Comparison of ENCODE assay signal across 9 mouse cellular contexts in genomic region chr12:31266686-31267085, GRCm38 (mm10). TPM values are rescaled to one million over a fixed set of nuclear protein-coding genes. Genes with fewer than 3 reads are reported as not detected.
DNase-seq lines count a peak whose midpoint lies in the region; ATAC-seq and TF ChIP-seq lines count a peak whose summit lies in the region.
"Had no signal": no experiment of that assay in that cellular context is flagged by ENCODE, and none has a peak within 500 bp of the region (broad histone marks: within the 10 kb centered on the region; RNA-seq: fewer than 3 reads in every experiment).

No protein-coding gene starts in this region.

- H3K27ac ChIP-seq in layer of hippocampus, adult 2 months = peak overlapping the region; percentile 84
- no peak overlapping the region for H3K27ac ChIP-seq in forebrain, embryonic 11.5 days (ENCODE audit: low read depth, low read length)
- H3K27ac ChIP-seq in hindbrain, embryonic 14.5 days = no peak overlapping the region
- no peak overlapping the region for H3K27ac ChIP-seq in midbrain, embryonic 10.5 days (replicated peaks)

- no peaks in the 10 kb centered on the region for H3K36me3 ChIP-seq in forebrain, embryonic 11.5 days (ENCODE audit: control insufficient read depth, insufficient read depth, low read length)
- no peaks in the 10 kb centered on the region for H3K36me3 ChIP-seq in hindbrain, embryonic 14.5 days (replicated peaks; ENCODE audit: control insufficient read depth, insufficient read depth)
- H3K36me3 ChIP-seq in midbrain, embryonic 10.5 days = no peaks in the 10 kb centered on the region

- 4% methylated on average over 15 of the region's 15 CpGs for WGBS in forebrain, embryonic 11.5 days
- 5% methylated on average over 15 of the region's 15 CpGs for WGBS in hindbrain, embryonic 14.5 days
- WGBS in midbrain, embryonic 10.5 days = 2% methylated on average over 15 of the region's 15 CpGs

- peaks cover 34% of the 10 kb centered on the region for H3K27me3 ChIP-seq in forebrain, embryonic 11.5 days (ENCODE audit: control insufficient read depth, insufficient read depth, low read length)
- peaks cover 60% of the 10 kb centered on the region for H3K27me3 ChIP-seq in hindbrain, embryonic 14.5 days (ENCODE audit: control insufficient read depth, insufficient read depth, low read length)
- peaks cover 77% of the 10 kb centered on the region for H3K27me3 ChIP-seq in midbrain, embryonic 10.5 days (ENCODE audit: low read depth, poor library complexity, severe bottlenecking)

- no peak for TF ChIP-seq CTCF in layer of hippocampus, adult 2 months (conservative IDR thresholded peaks at IDR 0.05)

- ATAC-seq in forebrain, embryonic 11.5 days (replicated peaks; ENCODE audit: low FRiP score) = no peak; the same call in 1 of the 2 replicates
- ATAC-seq in hindbrain, embryonic 14.5 days (ENCODE audit: low FRiP score) = no peak; the same call in 1 of the 2 replicates
- no peak for ATAC-seq in monocyte, adult 5-6 weeks (replicated peaks; ENCODE audit: insufficient number of reproducible peaks, low FRiP score, low TSS enrichment, poor library complexity, severe bottlenecking)

- H3K4me3 ChIP-seq in layer of hippocampus, adult 2 months = peak overlapping the region; percentile 65
- H3K4me3 ChIP-seq in forebrain, embryonic 11.5 days (ENCODE audit: low read depth, low read length) = peak overlapping the region; percentile 36
- peak overlapping the region; percentile 54 for H3K4me3 ChIP-seq in hindbrain, embryonic 14.5 days (replicated peaks; ENCODE audit: low read length)
- peak overlapping the region; percentile 60 for H3K4me3 ChIP-seq in midbrain, embryonic 10.5 days

- H3K9me3 ChIP-seq in forebrain, embryonic 11.5 days (ENCODE audit: control insufficient read depth, low read length) = no peaks in the 10 kb centered on the region
- H3K9me3 ChIP-seq in hindbrain, embryonic 14.5 days (ENCODE audit: control insufficient read depth, low read length) = no peaks in the 10 kb centered on the region
- H3K9me3 ChIP-seq in midbrain, embryonic 10.5 days (replicated peaks) = no peaks in the 10 kb centered on the region

- no peak for DNase-seq in layer of hippocampus, adult 2 months (ENCODE audit: low spot score in 2 of 2)
- no peak for DNase-seq in layer of hippocampus, adult 11-12 months (ENCODE audit: low spot score)
- peak; percentile 49 for DNase-seq in forebrain, embryonic 11.5 days (ENCODE audit: low spot score)
- no peak for DNase-seq in hindbrain, embryonic 14.5 days (ENCODE audit: low spot score)
- no peak for DNase-seq in midbrain, embryonic 10.5 days (ENCODE audit: low spot score)
- no peak for DNase-seq in testis, postnatal 14 days (ENCODE audit: low spot score)
- DNase-seq in thymus, postnatal 14 days = no peak

- no peaks in the 10 kb centered on the region; the same call in 1 of the 2 replicates for H3K4me1 ChIP-seq in forebrain, embryonic 11.5 days (replicated peaks; ENCODE audit: control insufficient read depth, insufficient read depth, low read length)
- peaks cover 12% of the 10 kb centered on the region; the same call in 1 of the 2 replicates for H3K4me1 ChIP-seq in hindbrain, embryonic 14.5 days (replicated peaks; ENCODE audit: control insufficient read depth, insufficient read depth, low read length)
- H3K4me1 ChIP-seq in midbrain, embryonic 10.5 days = peaks cover 42% of the 10 kb centered on the region

- no peak overlapping the region for H3K9ac ChIP-seq in forebrain, embryonic 11.5 days (ENCODE audit: low read length)
- H3K9ac ChIP-seq in hindbrain, embryonic 14.5 days = peak overlapping the region; percentile 51

- peak overlapping the region; percentile 48 for H3K4me2 ChIP-seq in forebrain, embryonic 11.5 days (ENCODE audit: low read depth, low read length, severe bottlenecking)
- peak overlapping the region; percentile 97 for H3K4me2 ChIP-seq in hindbrain, embryonic 14.5 days (replicated peaks)

RNA-seq across cellular contexts. Expression of gene Lamb1, which starts 1.7 kb away (rescaled TPM):
- 10 to 100 TPM; 37.8 to 46.8 TPM for total RNA-seq in layer of hippocampus, adult 2 months (2021)
- polyA plus RNA-seq in forebrain, embryonic 11.5 days (2014; fragmentation: Nextera tagmentation; extraction: Ambion mirVana) = 22.4 and 24.4 TPM in 2 replicates
- 20.9 and 22.0 TPM in 2 replicates for polyA plus RNA-seq in hindbrain, embryonic 14.5 days (2014; fragmentation: Nextera tagmentation; extraction: Ambion mirVana)
- polyA plus RNA-seq in midbrain, embryonic 10.5 days (2016; fragmentation: Nextera tagmentation; extraction: Ambion mirVana) = 17.8 and 20.8 TPM in 2 replicates
- total RNA-seq in monocyte, adult 5-6 weeks (2017) = 0.86 to 1.1 TPM (median 1.1 TPM) in 3 replicates
- total RNA-seq: MEL had no signal

RNA-seq across cellular contexts. Expression of gene Gm6993, which starts 26.1 kb away (rescaled TPM):
- total RNA-seq in layer of hippocampus, adult 2 months (2021) = not detected
- not detected in 2 replicates for polyA plus RNA-seq in forebrain, embryonic 11.5 days (2014; fragmentation: Nextera tagmentation; extraction: Ambion mirVana)
- not detected in 2 replicates for polyA plus RNA-seq in hindbrain, embryonic 14.5 days (2014; fragmentation: Nextera tagmentation; extraction: Ambion mirVana)
- polyA plus RNA-seq in midbrain, embryonic 10.5 days (2016; fragmentation: Nextera tagmentation; extraction: Ambion mirVana) = not detected in 2 replicates
- not detected in 3 replicates for total RNA-seq in monocyte, adult 5-6 weeks (2017)
- total RNA-seq: MEL had no signal
